Mouse (Mus musculus): ENCODE measurements at regions not wholly inside any gene's neighbourhood (a gene's known extent, or its start where the extent isn't known, plus 50 kb on each side); places are given as distances from the start of the nearest gene placed in this dataset.

DNA sequence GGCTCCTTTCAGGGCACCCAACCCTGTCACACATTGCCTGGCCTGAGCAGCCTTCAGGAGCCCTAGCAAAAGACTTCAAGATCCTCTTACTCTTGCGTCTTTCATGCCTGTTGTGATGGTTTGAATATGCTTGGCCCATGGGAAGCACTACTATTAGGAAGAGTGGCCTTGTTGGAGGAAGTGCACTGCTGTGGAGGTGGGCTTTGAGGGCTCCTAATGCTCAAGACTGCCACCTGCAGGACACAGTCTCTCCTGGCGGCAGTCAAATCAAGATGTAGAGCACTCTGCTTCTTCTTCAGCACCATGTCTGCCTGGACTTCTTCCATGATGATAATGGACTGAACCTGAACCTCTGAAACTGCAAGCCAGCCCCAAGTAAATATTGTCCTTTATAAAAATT lies 73.0 kb downstream of the Tsen15 start:
- DNase-seq (ENCODE audit: low read depth, low spot score): peak; percentile 17

DNA sequence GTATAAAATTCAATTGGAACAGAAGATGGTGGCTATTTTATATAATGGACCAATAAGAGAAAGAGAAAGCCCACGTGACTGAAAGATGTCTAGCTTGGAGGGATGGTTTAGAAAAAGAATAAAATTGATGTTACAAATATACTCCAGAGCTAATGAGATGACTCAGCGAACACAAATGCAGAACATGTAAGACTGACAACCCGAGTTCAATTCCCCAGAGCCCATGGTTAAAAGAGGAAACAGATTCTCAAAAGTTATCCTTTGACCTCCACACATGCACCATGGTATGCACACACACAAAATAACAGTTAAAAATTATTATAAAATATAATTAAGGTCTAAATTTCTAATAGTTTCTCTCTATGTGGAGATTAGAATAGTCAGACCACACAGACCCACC lies 81.0 kb downstream of the Tsen15 start:
- DNase-seq (ENCODE audit: low read depth, low spot score): no peak

DNA sequence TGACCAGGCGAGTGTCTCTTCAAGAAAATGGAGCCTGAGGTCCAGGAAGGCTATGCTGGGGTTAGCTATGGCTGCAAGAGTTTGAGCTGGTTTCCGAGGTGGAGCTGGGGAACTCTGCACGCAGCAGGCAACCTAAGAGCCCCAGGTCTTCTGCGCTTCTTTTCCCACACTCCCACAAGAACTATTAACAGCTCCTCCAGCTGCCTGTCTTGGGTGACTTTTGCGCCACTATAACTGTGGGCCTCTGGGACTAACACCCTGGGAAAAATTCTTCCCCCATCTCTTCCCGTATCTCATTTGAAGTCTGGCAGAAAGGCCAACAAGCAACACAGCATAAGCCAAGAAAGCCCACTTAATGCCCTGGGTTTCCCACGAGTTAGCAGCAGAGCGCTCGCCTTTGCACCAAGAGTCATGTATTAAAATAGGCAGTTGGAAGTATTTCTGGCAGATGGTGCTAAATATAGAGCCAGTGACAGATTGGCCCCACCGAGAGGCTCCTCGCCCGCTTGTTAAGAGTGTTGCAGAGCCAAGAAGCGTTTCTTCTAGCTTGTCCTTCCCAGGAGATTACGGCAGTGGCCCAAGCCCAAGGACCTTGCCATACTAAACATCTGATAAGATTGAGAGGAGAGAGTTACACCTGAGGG lies 81.9 kb downstream of the Tsen15 start:
- no peak for DNase-seq (ENCODE audit: low read depth, low spot score)

DNA sequence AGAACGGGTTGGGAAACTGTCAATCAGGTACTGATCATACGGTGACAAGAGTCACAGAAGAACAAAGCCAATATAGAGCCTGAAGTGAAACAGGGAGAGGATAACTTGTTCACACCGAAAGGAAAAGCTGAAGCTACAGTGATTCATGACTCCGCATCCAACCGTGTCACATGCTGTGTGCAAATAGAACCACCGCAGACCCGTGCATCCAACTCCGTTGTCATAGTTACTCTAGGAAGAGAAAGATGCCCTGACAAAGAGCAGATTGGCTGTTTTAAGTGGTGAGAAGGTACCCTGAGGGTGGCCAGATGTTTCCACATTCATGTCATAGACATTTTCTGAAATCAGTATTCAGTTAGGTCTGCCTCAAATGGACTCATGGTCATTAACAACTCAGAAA lies 85.1 kb downstream of the Tsen15 start:
- DNase-seq (ENCODE audit: low read depth, low spot score): no peak

DNA sequence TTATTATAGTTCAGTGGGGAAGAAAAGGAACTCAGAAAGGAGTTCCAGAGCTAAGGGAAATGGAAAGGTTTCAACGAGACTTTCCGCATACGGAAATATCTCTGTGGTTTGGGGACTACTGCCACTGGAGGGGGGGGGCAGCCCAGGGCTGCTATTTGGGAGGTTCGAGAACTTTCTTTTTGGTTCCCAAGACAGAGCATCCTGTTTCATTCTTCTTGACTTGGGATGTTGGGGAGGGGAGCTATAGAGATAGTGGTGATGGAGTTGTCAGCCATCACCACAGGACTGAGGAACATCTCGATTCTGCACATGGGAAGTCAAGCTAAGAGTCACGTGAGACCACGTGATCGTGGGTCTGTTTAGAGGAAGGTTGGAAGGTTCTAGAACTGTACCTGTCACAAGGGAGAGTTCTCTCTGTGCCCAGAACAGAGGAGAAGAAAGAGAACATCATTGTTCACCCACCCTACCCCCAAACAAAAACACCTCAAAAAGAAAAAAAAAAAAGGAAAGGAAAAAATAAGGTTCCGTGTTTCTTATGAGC lies 94.2 kb downstream of the Tsen15 start:
- no peak for DNase-seq (ENCODE audit: low read depth, low spot score)

DNA sequence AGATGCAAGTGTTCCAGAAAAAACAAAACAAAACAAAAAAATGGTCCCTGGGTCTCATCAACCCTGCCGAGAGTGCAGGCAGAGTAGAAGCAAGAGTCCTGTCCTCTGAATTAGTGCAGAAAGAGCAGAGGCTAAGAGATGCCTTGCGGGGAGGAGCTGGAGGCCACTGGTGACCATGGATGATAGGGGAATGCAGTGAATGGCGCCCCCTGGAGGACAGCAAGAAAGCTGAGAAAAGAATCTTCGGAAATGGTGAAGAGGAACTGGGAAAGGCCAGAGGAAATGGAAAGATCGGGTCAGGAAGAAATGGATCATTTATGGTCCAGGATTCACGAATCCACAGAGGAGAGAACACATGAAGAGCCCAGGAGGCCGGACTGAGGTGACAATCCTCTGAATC lies 95.7 kb downstream of the Tsen15 start:
- peak; percentile 35 for DNase-seq (ENCODE audit: low read depth, low spot score)

DNA sequence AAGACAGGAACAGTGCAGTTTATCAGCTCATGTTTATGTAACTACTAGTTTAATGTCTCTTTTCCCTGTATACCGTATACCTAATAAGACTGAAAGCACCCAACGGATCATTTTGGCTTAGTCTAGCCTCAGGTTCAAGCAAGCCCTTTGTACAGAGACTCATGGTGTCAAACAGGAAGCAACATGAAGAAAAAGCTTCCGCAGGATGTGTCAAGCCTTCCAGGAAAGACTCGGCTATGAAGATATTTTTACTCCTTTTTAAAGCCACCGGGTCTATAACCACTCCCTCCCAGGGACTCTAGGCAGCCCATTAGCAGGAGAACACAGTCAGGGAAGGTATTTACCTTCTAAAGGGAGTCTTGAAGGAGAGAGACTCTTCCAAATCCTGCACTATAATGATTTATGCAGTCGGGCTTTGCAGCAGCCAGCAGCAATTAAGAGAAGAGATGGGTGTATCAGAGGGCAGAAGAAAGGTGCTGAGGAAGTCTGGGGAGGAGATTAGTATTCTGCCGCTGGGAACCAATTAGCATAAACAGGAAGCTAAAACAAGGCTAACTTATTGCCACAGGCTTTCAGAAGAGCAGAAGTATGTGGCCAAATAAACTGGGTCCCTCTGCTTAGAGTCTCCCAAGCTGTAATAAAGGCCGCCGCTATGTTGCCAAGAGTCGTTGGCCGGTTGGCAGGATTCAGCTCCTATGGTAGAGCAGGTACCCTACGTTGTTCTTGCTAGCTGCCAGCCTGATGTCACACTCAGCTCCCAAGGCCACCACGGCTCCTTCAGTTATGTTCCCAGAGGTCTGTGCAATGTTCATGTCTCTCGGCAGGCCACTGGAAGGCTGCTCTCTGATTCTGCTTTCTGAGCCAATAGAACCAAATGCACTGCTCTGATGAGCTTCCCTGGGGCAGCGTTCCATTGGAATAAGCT lies 98.7 kb downstream of the Tsen15 start:
- no peak for DNase-seq (ENCODE audit: low read depth, low spot score)

DNA sequence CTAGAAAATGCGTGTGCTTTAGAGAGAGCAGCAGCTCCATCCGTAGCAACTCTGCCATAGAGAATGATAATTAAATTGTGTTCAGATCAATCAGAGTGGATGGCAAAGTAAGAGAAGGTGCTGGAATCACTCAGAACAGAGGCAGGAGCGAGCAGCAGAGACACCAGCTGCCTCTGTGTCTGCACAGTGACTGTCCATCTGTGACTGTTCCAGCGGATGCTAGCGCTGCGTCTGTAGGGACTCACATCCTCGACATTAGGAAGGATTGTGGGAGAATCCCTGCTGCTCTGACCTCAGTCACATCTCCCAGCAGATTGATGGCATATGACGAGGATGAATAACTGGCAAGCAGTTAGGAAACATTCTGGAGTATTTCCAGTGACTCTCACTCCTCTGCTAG lies 99.8 kb downstream of the Tsen15 start:
- DNase-seq (ENCODE audit: low read depth, low spot score): no peak

DNA sequence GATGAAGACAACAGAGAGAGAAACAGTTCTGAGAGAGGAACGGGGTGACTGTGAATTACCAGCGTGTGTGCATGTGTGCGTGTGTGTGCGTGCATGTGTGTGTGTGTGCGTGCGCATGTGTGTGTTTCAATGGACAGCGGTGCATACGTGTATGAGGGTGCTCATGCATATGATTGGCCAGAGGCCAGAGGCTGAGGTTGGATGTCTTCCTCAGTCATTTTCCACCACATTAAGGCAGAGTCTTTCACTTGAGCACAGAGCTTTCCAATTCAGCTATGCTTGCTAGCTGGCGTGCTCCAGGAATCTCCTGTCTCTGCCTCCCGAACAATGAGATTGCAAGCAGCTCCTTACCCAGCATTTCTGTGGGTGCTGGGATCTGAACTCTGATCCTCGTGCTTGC lies 104.4 kb downstream of the Tsen15 start:
- no peak for DNase-seq (ENCODE audit: low read depth, low spot score)

DNA sequence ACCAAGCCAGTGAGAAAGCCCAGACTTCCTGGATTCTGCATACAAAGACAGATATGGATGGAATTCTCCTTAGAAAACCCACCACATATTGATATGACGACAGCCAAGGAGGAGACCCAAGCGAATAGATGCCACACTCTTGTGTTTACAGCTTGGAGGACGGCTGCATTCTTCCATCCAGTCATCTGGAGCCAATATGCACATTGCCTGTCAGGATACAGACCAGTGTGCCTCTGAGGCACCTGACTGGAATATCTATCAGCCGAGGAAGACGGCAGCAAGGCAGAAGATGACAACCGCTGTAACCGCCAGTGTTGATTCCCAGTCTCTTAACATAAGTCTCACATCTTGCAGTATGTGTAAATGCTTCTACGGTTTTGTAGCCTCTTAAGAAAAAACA lies 105.3 kb downstream of the Tsen15 start:
- DNase-seq (ENCODE audit: low read depth, low spot score): no peak

DNA sequence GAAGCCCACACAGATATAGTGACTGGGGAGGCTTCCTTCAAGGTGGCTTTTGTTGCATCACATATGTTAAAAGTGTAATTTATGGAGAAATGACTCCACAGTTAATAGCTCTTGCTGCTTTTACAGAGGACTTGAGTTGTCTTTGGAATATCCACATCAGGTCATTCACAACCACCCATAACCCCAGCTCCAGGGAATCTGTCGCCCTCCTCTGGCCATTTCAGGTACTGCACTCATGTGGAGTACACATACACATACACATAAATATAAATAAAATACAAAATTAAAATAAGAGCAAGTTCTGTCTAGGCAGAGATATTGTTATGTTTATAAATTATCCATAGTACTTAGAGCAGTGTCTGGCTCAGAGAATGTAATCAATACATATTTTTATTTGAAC lies 106.5 kb downstream of the Tsen15 start:
- DNase-seq (ENCODE audit: low read depth, low spot score): no peak

DNA sequence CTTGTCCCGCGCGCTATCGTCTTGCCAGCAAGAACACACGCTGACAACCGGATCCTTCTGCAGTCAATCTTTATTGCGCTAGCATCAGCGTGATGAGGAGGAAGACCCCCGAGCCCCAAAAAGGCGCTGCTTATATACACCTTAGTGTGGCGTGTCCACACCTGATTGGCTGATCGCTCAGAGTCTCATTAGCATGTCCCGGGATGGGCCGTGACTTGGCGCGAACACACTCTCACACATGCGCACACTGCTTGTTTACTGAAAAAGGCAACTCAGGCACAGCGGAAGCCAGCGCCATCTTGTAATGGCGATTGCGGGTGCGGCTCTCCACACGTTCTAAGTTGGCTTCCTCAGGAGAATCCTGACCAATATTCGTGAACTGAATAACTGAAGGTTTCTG lies 111.5 kb downstream of the Tsen15 start:
- no peak for DNase-seq (ENCODE audit: low read depth, low spot score)

DNA sequence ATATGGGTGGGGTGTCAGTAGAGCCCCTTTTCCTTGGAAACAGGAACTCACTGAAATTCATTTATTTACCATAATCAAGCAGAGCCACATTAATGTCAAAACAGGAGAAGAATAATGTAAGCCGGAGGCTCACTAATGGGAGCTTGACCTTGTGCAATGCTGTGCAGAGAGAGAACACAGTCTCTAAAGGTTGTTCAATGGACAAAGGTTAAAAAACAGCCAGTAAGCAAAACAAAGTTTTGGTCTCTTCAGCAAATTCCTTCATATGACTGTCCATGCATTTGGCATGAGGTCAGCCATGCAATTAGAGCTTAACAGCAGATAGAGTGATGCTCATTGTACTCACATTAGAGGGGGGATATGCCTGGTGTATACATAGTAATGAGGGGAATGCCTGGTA lies 113.1 kb downstream of the Tsen15 start:
- DNase-seq (ENCODE audit: low read depth, low spot score): no peak

DNA sequence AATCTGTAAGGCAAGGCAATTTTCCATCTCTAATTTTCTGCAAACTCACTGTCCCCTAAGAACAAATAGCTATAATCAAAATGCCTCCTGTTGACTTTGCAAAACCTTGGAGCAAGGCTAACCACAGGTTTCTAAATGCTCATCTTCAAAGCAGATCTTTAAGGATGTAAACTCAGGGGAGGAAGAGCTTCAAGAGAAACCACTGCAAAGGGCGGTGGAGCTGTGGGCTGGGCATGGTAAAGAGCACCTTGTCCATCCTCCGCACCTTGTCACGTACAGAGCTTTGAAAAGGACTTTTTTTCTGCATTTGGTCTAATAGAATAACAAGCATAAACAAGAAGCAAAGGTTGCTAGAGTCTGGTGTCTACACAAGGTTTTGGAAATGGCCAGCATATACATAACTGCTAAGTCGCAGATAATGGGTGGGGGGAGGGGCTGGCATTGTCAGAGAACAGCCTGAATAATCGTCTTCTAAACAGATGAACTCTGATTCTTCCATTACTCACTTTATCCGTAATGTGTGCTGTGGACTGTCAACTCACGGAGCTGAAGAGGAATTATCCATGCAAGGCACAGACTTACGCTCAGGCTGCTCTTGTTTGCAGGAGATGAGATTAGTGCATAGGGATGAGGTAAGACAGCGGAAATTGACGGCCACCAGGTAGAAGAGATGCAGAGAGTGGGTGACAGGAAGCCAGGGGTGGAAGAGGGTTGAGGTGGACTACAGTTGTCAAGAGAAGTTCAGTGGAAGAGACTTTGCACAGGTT lies 116.4 kb downstream of the Tsen15 start:
- DNase-seq (ENCODE audit: low read depth, low spot score): no peak

DNA sequence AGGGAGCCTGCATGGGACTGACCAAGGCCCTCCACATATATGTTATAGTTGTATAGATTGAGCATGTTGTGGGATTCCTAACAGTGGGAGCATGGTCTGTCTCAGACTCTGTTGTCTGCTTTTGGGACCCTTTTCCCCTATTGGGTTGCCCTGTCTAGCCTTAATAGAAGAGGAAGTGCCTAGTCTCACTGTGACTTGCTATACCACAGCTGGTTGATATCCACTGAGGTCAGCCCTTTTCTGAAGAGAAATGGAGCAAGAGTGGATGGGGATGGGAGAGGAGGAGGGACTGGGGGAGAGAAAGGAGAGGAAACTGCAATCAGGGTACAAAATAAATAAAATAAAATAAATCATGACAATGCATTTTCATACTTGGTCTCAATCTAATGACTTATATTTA lies 120.1 kb downstream of the Tsen15 start:
- no peak for DNase-seq (ENCODE audit: low read depth, low spot score)

DNA sequence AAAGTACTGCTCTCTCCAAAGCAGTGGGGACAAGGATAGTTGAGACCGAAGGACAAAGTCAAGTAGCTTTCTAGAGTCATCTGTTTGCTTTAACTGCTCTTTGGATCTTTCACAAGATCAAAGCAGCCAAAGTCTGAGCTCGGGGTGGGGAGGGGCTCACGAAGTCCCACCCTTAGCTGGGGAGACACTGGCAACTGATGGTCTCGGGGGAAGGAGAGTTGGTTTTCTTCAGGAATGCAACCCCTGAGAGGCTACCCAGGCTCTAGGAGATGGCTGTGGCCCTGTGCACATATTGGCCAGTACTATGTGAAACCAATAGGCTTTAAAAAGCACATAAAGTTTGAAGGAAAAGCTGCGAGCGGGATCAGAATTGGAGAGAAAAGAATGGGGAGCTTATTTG lies 121.5 kb downstream of the Tsen15 start:
- no peak for DNase-seq (ENCODE audit: low read depth, low spot score)

DNA sequence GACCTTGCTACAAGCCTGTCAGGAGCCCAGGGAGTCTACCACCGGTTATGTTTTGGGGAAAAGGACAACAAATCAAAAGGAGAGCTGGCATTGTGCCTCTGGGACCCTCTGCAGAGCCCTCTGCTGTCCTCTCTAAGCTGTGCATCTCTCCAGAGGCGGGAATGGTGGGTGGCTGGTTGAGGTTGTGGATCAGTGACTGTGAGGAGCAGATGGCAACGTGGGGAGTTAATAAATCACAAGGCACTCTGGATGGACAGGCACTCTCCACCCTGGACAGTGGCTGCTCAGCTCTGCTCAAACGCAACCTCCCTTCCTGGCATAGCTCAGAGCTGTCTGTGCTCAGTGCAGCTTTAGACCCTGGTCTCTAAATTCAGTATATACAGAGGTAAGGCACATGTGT lies 125.0 kb downstream of the Tsen15 start:
- no peak for DNase-seq (ENCODE audit: low read depth, low spot score)

DNA sequence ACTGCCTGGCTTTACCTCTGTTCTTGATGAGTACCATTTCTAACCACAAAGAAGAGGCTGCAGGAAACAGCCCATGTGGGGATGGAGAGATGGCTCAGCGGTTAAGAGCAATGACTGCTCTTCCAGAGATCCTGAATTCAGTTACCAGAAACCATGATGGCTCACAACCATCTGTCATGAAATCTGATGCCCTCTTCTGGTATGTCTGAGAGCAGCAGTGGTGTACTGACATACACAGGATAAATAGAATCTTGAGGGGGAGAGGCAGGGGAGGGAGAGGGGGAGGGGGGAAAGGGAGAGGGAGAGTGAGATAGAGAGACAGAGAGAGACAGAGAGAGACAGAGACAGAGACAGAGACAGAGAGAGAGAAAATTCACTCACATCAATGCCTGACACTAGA lies 125.5 kb downstream of the Tsen15 start:
- no peak for DNase-seq (ENCODE audit: low read depth, low spot score)

DNA sequence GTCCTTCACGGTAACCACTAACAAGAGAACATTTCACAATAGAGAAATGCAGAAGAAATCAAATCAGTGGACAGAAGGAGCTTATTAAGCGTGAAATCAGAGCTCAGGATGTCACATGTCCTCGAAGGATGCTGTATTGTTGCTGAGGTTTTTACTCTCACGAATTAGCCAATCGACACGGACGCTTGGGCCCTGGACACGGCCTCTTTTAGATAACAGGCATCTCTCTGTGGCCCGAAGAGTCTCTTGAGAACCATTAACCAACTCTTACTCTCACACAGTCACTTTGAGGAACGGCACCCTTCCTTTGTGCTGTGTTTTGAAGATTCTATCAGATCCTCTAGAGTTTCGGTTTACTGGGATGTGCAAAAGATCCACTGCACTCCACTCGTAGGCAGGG lies 128.2 kb downstream of the Tsen15 start:
- no peak for DNase-seq (ENCODE audit: low read depth, low spot score)

DNA sequence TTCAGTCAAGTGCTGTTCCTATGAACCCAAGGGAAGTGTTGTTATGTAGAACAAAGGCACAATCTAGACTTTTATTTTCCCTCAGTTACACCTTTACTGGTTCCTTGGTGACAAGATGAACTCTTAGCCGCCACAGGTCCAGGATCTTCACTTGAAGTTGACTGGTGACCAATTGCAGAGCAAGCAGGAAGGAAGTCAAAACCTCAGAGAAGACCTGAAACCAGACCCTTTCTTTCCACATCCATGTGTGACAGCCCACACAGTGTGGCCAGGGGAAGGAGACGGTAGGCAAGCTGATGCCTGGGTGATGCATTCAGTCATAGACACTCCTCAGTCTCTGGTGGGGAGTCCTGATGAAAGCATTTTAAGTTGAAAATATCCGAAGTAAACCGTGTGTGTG lies 132.6 kb downstream of the Tsen15 start:
- no peak for DNase-seq (ENCODE audit: low read depth, low spot score)

DNA sequence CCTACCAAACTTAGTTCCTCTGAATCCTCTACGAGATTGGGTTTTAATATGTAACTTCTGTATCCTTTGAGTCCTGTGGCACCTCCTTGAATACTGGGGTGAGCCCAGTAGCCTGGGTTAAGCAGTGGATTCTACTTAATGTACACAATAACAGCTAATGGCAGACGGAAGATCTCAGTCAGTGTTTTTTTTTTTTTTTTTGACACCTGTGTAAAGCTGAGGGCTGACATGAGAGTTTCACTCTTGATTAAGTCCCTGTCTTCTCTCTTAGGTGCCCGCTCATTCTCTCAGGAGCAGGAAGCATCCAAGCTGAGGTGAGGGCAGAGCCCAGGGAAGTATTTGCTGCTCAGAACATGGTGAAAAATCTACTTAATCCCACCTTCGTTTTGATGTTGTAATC lies 133.0 kb downstream of the Tsen15 start:
- DNase-seq (ENCODE audit: low read depth, low spot score): no peak

DNA sequence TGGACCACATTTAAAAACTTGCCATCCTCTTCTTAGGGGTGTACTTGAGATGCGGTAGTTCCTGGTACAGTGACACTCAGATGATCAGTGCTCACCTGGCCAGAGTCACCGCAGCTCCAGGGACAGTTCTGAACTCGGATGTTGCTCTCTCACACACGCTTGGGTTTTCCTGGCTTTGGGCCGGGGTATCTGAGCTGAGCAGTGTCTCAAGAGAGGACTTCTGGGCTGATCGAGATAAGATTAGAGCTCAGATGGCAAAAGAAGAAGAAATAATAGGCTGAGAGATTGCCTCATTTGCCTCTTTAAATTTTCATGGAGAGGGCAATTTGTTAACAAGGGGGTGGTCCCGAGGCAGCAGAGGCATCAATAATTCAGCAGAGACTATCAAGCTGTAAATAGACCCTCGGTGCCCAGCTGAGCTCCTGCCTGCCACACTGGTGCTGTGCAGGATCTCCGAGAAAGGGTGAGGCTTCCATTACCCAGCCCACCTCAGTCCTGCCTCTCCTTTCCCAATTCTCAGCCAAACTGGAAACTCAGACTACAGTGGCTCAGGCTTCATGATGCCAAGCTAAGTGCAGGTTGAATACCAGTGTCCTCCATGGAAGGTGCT lies 133.7 kb downstream of the Tsen15 start:
- no peak for DNase-seq (ENCODE audit: low read depth, low spot score)
